Mouse (Mus musculus): ENCODE results near the gene Fos. TPM values are rescaled to one million over a fixed set of nuclear protein-coding genes. Genes with fewer than 3 reads are reported as not detected.

Gene Fos
- total RNA-seq, 1 experiment = 10.3 TPM

DNA sequence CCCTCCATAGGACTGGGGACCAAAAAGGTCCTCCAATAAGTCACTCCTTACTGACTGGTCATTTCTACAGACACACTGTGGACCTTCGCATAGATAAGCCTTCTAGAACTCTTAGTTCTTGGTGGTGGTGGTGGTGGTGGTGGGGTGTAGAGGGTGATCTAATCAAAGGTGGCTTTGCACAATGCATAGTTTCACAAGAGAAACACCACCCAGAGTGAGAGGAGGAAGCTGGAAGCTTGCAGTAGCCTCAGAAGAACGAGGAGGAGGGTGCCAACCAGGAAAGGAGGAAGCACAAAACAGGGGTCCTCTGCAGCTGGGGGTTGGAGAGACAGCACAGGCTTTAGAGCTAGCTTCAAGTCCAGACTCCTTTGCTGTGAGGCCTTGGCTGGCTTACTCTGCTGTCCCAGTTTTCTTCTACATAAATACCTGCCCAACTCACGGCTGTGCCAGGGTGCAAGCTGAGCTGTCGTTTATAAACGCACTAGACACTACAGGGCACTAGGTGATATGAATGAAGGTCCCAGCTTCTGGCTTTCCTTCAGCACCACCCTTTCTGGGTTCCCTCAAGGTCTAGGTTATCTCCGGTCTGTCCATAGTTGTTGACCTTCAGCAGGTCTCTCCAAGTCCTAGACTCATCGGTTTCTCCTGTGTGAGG, 15.7 kb downstream of the Fos start:
- Histone ChIP-seq H3K36me3 (ENCODE audit: control insufficient read depth, insufficient read depth, low read length, poor library complexity, severe bottlenecking) (no peaks in the 10 kb centered on the region), H3K27ac (ENCODE audit: insufficient read depth, low read depth, low read length, poor library complexity, severe bottlenecking) (no peak overlapping the region), H3K4me1 (ENCODE audit: control insufficient read depth in 2 of 2, insufficient read depth in 2 of 2, low read length in 2 of 2, poor library complexity in 1 of 2) (peaks cover 0 to 9% of the 10 kb centered on the region in 2 experiments; a peak in 1 of 4 replicates), H3K4me3 (ENCODE audit: insufficient read depth in 1 of 2, low read depth in 1 of 2, low read length in 2 of 2, poor library complexity in 1 of 2, severe bottlenecking in 1 of 2) (no peak overlapping the region), H3K9me3 (ENCODE audit: control insufficient read depth, insufficient read depth, low read depth, low read length) (no peaks in the 10 kb centered on the region), H3K9ac (ENCODE audit: insufficient read depth, low read depth, low read length, poor library complexity, severe bottlenecking) (no peak overlapping the region)
- no peak for DNase-seq (ENCODE audit: low read depth, low spot score)
- in situ Hi-C loops (cut with MboI; ENCODE audit: low sequenced_read_pairs in 2 of 2, unreplicated experiment in 2 of 2) = loop anchor here (10.0 kb wide), 2 partner anchors 125 to 145 kb away; no protein-coding TSS in a partner anchor
- TF ChIP-seq ZNF384 (IDR thresholded peaks at IDR 0.05; ENCODE audit: low read depth, low read length) (no peak), ZC3H11A (IDR thresholded peaks at IDR 0.05; ENCODE audit: borderline replicate concordance, low read depth, low read length) (no peak), MAFK (IDR thresholded peaks at IDR 0.05; ENCODE audit: insufficient read depth, low read depth, low read length) (no peak), CHD2 (IDR thresholded peaks at IDR 0.05; ENCODE audit: low read depth, low read length) (no peak), HCFC1 (IDR thresholded peaks at IDR 0.05; ENCODE audit: borderline replicate concordance, insufficient read depth, low read length) (no peak)

DNA sequence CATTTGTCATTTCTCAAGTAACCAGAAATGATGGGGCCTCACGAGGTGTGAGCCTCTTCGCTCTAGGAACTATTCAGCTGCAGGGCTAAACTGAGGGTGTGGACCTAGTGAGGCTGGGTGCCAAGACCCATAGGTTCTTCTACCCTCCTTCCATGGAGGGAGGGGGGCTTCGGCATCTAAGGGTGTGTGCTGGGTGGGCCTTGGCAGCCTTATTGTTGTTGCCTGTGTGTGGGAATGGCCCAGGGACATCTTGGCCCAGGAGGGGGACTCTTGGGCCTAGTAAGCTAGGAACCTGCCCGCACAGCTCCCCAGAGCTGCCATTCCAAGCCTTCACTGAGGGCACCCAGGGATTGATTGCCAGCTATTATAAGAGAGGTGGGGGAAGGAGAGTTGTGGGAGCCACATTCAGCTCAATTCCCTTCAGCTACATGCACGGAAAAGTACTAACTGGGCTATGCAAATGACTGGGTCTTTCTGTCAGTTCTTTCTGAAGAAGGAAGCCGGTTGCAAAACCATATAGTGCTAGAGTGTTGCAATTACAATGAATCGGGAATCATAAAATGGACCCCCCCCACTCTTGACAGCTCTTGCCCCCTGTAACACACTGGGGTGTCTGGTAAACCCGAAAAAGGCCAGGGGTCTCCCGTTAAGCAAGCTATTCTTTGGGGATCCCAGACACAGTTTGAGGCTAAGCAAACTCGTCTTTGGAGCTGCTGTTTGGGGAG, 16.6 kb downstream of the Fos start:
- H3K27ac ChIP-seq (ENCODE audit: insufficient read depth, low read depth, low read length, poor library complexity, severe bottlenecking) = no peak overlapping the region

DNA sequence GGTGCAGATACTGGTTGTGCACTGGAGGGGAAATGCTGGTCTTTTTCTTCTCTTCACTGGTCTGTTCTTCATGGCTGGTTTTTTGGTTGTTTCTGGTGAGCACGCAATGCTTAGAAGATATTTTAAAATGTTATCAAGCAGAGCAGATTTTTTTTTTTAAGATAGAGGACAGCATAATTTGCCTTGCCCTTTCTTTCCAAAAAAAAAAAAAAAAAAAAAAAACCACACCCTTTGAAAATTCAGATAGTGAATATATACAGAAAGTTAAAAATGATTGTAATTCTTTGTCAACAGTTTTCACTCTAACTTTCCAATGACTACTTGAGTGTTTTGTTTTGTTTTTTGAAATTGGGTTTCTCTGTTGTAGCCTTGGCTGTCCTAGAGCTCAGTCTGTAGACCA, 17.3 kb downstream of the Fos start:
- Histone ChIP-seq H3K4me3 (ENCODE audit: insufficient read depth in 1 of 2, low read depth in 1 of 2, low read length in 2 of 2, poor library complexity in 1 of 2, severe bottlenecking in 1 of 2) (no peak overlapping the region), H3K9ac (ENCODE audit: insufficient read depth, low read depth, low read length, poor library complexity, severe bottlenecking) (no peak overlapping the region), H3K36me3 (ENCODE audit: control insufficient read depth, insufficient read depth, low read length, poor library complexity, severe bottlenecking) (no peaks in the 10 kb centered on the region), H3K4me1 (ENCODE audit: control insufficient read depth in 2 of 2, insufficient read depth in 2 of 2, low read length in 2 of 2, poor library complexity in 1 of 2) (peaks cover 0 to 9% of the 10 kb centered on the region in 2 experiments; a peak in 1 of 4 replicates), H3K27ac (ENCODE audit: insufficient read depth, low read depth, low read length, poor library complexity, severe bottlenecking) (no peak overlapping the region), H3K9me3 (ENCODE audit: control insufficient read depth, insufficient read depth, low read depth, low read length) (no peaks in the 10 kb centered on the region)
- TF ChIP-seq HCFC1 (IDR thresholded peaks at IDR 0.05; ENCODE audit: borderline replicate concordance, insufficient read depth, low read length) (no peak), CHD2 (IDR thresholded peaks at IDR 0.05; ENCODE audit: low read depth, low read length) (no peak), ZNF384 (IDR thresholded peaks at IDR 0.05; ENCODE audit: low read depth, low read length) (no peak), ZC3H11A (IDR thresholded peaks at IDR 0.05; ENCODE audit: borderline replicate concordance, low read depth, low read length) (no peak), MAFK (IDR thresholded peaks at IDR 0.05; ENCODE audit: insufficient read depth, low read depth, low read length) (no peak)
- in situ Hi-C loops (cut with MboI; ENCODE audit: low sequenced_read_pairs in 2 of 2, unreplicated experiment in 2 of 2) = no loop called here
- no peak for DNase-seq (ENCODE audit: low read depth, low spot score)

More for the DNA sequence above, 16.6 kb downstream of the Fos start:
- peaks cover 0 to 9% of the 10 kb centered on the region in 2 experiments; a peak in 1 of 4 replicates for H3K4me1 ChIP-seq (ENCODE audit: control insufficient read depth in 2 of 2, insufficient read depth in 2 of 2, low read length in 2 of 2, poor library complexity in 1 of 2)
- DNase-seq (ENCODE audit: low read depth, low spot score) = no peak
- H3K36me3 ChIP-seq (ENCODE audit: control insufficient read depth, insufficient read depth, low read length, poor library complexity, severe bottlenecking) = no peaks in the 10 kb centered on the region
- TF ChIP-seq HCFC1 (IDR thresholded peaks at IDR 0.05; ENCODE audit: borderline replicate concordance, insufficient read depth, low read length) (no peak), ZC3H11A (IDR thresholded peaks at IDR 0.05; ENCODE audit: borderline replicate concordance, low read depth, low read length) (no peak), MAFK (IDR thresholded peaks at IDR 0.05; ENCODE audit: insufficient read depth, low read depth, low read length) (no peak), CHD2 (IDR thresholded peaks at IDR 0.05; ENCODE audit: low read depth, low read length) (no peak), ZNF384 (IDR thresholded peaks at IDR 0.05; ENCODE audit: low read depth, low read length) (no peak)
- H3K9ac ChIP-seq (ENCODE audit: insufficient read depth, low read depth, low read length, poor library complexity, severe bottlenecking) = no peak overlapping the region
- no peaks in the 10 kb centered on the region for H3K9me3 ChIP-seq (ENCODE audit: control insufficient read depth, insufficient read depth, low read depth, low read length)
- H3K4me3 ChIP-seq (ENCODE audit: insufficient read depth in 1 of 2, low read depth in 1 of 2, low read length in 2 of 2, poor library complexity in 1 of 2, severe bottlenecking in 1 of 2) = no peak overlapping the region
- in situ Hi-C loops (cut with MboI; ENCODE audit: low sequenced_read_pairs in 2 of 2, unreplicated experiment in 2 of 2) = no loop called here

DNA sequence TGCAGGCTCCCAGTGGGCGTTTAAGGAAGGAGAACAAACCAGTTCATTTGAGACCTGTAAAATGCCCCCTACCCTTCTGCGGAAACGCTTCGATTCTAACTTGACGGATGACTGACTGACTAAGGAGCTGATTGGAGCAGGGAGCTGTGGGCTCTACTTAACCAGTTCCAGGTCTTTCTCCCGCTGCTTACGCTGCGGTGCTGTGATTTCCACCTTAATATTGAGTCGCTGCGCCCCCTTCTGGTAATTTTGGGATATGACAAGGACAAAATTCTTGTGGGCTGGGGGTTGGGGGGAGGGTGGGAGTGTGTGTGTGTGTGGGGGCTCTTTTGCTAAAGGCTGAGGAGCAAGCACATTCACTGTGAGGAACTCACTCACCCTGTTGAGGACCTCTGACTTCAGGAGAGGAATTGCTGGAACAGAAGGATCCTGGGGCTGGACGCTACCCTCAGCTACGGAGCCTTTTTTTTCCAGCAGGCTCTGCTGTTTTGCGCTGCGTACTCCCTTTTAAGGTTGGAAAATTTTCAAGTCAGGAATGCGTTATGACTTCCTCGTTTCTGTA, 18.5 kb downstream of the Fos start:
- in situ Hi-C loops (cut with MboI; ENCODE audit: low sequenced_read_pairs in 2 of 2, unreplicated experiment in 2 of 2) = no loop called here
- H3K4me3 ChIP-seq (ENCODE audit: insufficient read depth in 1 of 2, low read depth in 1 of 2, low read length in 2 of 2, poor library complexity in 1 of 2, severe bottlenecking in 1 of 2) = no peak overlapping the region
- TF ChIP-seq ZC3H11A (IDR thresholded peaks at IDR 0.05; ENCODE audit: borderline replicate concordance, low read depth, low read length) = peak; percentile 88; the same call in 1 of the 2 replicates
- no peak for TF ChIP-seq MAFK (IDR thresholded peaks at IDR 0.05; ENCODE audit: insufficient read depth, low read depth, low read length)
- no peak for TF ChIP-seq ZNF384 (IDR thresholded peaks at IDR 0.05; ENCODE audit: low read depth, low read length)

More for the DNA sequence above, 18.5 kb downstream of the Fos start:
- 0 out of 2 replicates have a peak overlapping the region, but pooled peaks have one; percentile 5 for H3K9ac ChIP-seq (ENCODE audit: insufficient read depth, low read depth, low read length, poor library complexity, severe bottlenecking)
- peak; percentile 82 for DNase-seq (ENCODE audit: low read depth, low spot score)
- H3K27ac ChIP-seq (ENCODE audit: insufficient read depth, low read depth, low read length, poor library complexity, severe bottlenecking) = no peak overlapping the region
- H3K36me3 ChIP-seq (ENCODE audit: control insufficient read depth, insufficient read depth, low read length, poor library complexity, severe bottlenecking) = no peaks in the 10 kb centered on the region
- peaks cover 0 to 6% of the 10 kb centered on the region in 2 experiments; a peak in 1 of 4 replicates for H3K4me1 ChIP-seq (ENCODE audit: control insufficient read depth in 2 of 2, insufficient read depth in 2 of 2, low read length in 2 of 2, poor library complexity in 1 of 2)
- no peaks in the 10 kb centered on the region for H3K9me3 ChIP-seq (ENCODE audit: control insufficient read depth, insufficient read depth, low read depth, low read length)

Data from ES-E14 (cell line).